Mouse (Mus musculus) C2C12 (cell line): ENCODE measurements around the gene Zfp644.

ENCODE experiments used
- CTCF ChIP-seq: IDR thresholded peaks from one replicate; pipeline ENCODE4 v1.5.1; 2011; ENCODE audit not compliant: control insufficient read depth, insufficient read depth, insufficient read length
- MAX ChIP-seq: IDR thresholded peaks from one replicate; pipeline ENCODE4 v1.6.1; 2011; ENCODE audit warnings: mild to moderate bottlenecking, control low read depth

GRCm38 (mm10) chr5:106671893-106672292 lies 25.2 kb downstream of the Zfp644 start:
- TF ChIP-seq MAX (no peak), CTCF (no peak)
